Mouse (Mus musculus) thymus, adult 2 months (tissue): ENCODE data around the gene Hacl1. TPM values are rescaled to one million over a fixed set of nuclear protein-coding genes. Genes with fewer than 3 reads are reported as not detected.

ENCODE experiments used
- DNase-seq: peaks from one replicate; pipeline ENCODE4 v3.0.0; 2021
- H3K27ac ChIP-seq: fragments of 200-500 bp; 2 replicates; pipeline ENCODE4 v1.5.1; 2012; ENCODE audit warnings: low read length, control low read depth; ENCODE audit not compliant: control insufficient read depth, insufficient read depth
- H3K27me3 ChIP-seq: fragments of 200-500 bp; 2 replicates; pipeline ENCODE4 v1.6.1; 2012; ENCODE audit warnings: mild to moderate bottlenecking, low read length, moderate library complexity, mixed read lengths; ENCODE audit not compliant: control insufficient read depth, insufficient read depth
- H3K36me3 ChIP-seq: fragments of 200-500 bp; 2 replicates; pipeline ENCODE4 v1.6.1; 2012; ENCODE audit warnings: mild to moderate bottlenecking, low read length, moderate library complexity; ENCODE audit not compliant: control insufficient read depth, insufficient read depth
- H3K4me1 ChIP-seq: fragments of 200-500 bp; replicated peaks from 2 replicates; pipeline ENCODE4 v1.6.1; 2012; ENCODE audit warnings: low read length; ENCODE audit not compliant: control insufficient read depth, insufficient read depth
- H3K4me3 ChIP-seq: fragments of 200-500 bp; 2 replicates; pipeline ENCODE4 v1.5.1; 2012; ENCODE audit warnings: mild to moderate bottlenecking, low read length, control low read depth, moderate library complexity; ENCODE audit not compliant: control insufficient read depth, insufficient read depth
- CTCF ChIP-seq: fragments of 200-500 bp; IDR thresholded peaks from 2 replicates; pipeline ENCODE4 v1.5.1; 2012; ENCODE audit warnings: mild to moderate bottlenecking, control low read depth, low read length, moderate library complexity, borderline replicate concordance; ENCODE audit not compliant: control insufficient read depth, poor library complexity, insufficient read depth; ENCODE audit errors: extremely low read depth
- POLR2A ChIP-seq: fragments of 200-500 bp; IDR thresholded peaks from 2 replicates; pipeline ENCODE4 v1.6.1; 2012; ENCODE audit warnings: mild to moderate bottlenecking, low read length, control low read depth, moderate library complexity; ENCODE audit not compliant: control insufficient read depth, poor library complexity, insufficient read depth; ENCODE audit errors: extremely low read depth
- WGBS: fragments of 180-500 bp; shearing (Covaris S2); methylation state at CpG from one replicate; pipeline ENCODE4 v1.1.7; 2018; 5-methylcytosine and 5-hydroxymethylcytosine counted together
- polyA plus RNA-seq: library from polyadenylated mRNA; depleted of rRNA; stranded (reverse); fragments of >200 nt; gene quantifications from 2 replicates; pipeline ENCODE4 v1.2.3, GENCODE M21; 2012

The Hacl1 gene
- polyA plus RNA-seq, 1 experiment: 12.1 TPM

DNA sequence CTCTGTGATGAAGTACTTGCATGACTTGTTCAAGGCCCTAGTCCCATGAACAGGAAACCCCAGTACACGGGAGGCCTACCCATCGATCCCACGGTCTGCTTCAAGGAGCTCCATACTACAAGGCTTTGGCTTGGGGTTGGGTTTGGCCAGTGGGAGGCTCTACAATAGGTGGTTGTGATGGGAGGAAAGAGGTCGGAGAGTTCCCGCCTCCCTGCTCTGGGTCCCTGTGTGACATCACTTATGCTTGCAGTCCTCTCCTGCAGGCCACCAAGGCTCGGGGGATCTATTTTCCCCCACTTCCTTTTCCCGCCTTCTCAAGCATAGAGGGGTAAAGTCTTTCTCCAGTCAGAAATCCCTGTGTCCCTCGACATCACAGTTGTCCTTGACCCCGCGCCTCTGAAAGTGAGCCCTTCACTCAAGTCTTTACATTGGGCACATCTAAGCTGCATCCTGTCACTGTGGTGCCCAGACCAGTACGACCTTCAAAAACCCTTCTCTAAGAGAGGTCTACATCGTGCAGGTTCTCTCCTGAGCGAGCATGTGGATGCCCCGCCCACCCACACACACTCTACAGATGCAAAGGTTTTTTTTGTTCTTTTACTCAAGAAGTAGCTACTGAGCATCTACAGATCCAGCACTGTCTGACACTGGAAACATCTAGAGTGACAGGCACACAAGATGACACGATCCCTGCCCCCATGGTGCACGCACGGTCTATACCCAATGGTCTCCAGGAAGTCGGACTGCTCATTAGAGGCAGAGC is 66.0 kb downstream of the Hacl1 start:
- Histone ChIP-seq H3K4me1 (peaks cover 56% of the 10 kb centered on the region), H3K4me3 (peak overlapping the region; percentile 56), H3K27ac (peak overlapping the region; percentile 88), H3K27me3 (no peaks in the 10 kb centered on the region), H3K36me3 (peaks cover 19% of the 10 kb centered on the region; the same call in 1 of the 2 replicates)
- WGBS: 46% methylated on average over 18 of the region's 18 CpGs
- peak; percentile 28; the same call in 1 of the 2 replicates for TF ChIP-seq POLR2A
- TF ChIP-seq CTCF: no peak
- peak; percentile 63 for DNase-seq

GRCm38 (mm10) chr14:31572561-31573175 is 68.4 kb downstream of the Hacl1 start:
- Histone ChIP-seq H3K27ac (peak overlapping the region; percentile 24; the same call in 1 of the 2 replicates), H3K4me3 (no peak overlapping the region), H3K36me3 (peaks cover 23% of the 10 kb centered on the region; the same call in 1 of the 2 replicates), H3K27me3 (no peaks in the 10 kb centered on the region), H3K4me1 (peaks cover 72% of the 10 kb centered on the region)
- DNase-seq: no peak
- 78% methylated on average over 9 of the region's 9 CpGs for WGBS
- TF ChIP-seq POLR2A (no peak), CTCF (no peak)

DNA sequence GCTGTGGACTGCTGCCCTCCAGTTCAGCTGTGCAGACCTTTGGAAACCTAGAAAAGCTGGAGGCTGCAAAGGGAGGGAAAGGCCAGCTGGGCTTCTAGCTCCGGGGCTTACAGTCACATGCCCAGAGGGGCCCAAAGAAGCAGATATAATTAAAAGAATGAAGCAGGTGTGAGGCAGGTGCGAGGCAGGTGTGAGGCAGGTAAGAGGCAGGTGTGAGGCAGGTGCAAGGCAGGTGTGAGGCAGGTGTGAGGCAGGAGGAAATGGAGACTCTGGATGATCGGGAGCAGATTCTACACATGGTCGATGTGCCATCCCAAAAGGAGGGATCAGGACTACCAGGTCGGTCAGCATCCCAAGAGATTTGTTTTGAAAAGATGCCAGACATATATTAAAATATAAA is 69.7 kb downstream of the Hacl1 start:
- Histone ChIP-seq H3K27ac (peak overlapping the region; percentile 97), H3K4me3 (no peak overlapping the region), H3K36me3 (peaks cover 23% of the 10 kb centered on the region; the same call in 1 of the 2 replicates), H3K4me1 (peaks cover 77% of the 10 kb centered on the region), H3K27me3 (no peaks in the 10 kb centered on the region)
- DNase-seq: no peak
- WGBS: 81% methylated on average over 5 of the region's 5 CpGs
- TF ChIP-seq POLR2A (no peak), CTCF (no peak)

- 12% methylated on average over 6 of the region's 6 CpGs for WGBS
Measured at GRCm38 (mm10) chr14:31570131-31570951, 70.7 kb downstream of the Hacl1 start.

GRCm38 (mm10) chr14:31569151-31569631 is 71.9 kb downstream of the Hacl1 start:
- H3K4me3 ChIP-seq: no peak overlapping the region
- H3K36me3 ChIP-seq: peaks cover 21% of the 10 kb centered on the region; the same call in 1 of the 2 replicates
- peak overlapping the region; percentile 97 for H3K27ac ChIP-seq
- peaks cover 75% of the 10 kb centered on the region for H3K4me1 ChIP-seq
- peak; percentile 76 for DNase-seq
- no peaks in the 10 kb centered on the region for H3K27me3 ChIP-seq
- 3% methylated on average over 7 of the region's 7 CpGs for WGBS
- TF ChIP-seq POLR2A (no peak), CTCF (no peak)

More at GRCm38 (mm10) chr14:31570131-31570951, 70.7 kb downstream of the Hacl1 start:
- H3K27ac ChIP-seq: peak overlapping the region; percentile 97
- no peak for TF ChIP-seq POLR2A
- TF ChIP-seq CTCF: no peak
- H3K36me3 ChIP-seq: peaks cover 23% of the 10 kb centered on the region; the same call in 1 of the 2 replicates
- DNase-seq: peak; percentile 73
- no peaks in the 10 kb centered on the region for H3K27me3 ChIP-seq
- H3K4me3 ChIP-seq: no peak overlapping the region
- H3K4me1 ChIP-seq: peaks cover 76% of the 10 kb centered on the region
